Mouse (Mus musculus) liver, adult 2 months (tissue): ENCODE data around the gene Mylk.

Source experiments
- CTCF ChIP-seq: fragments of 200-500 bp; IDR thresholded peaks from 2 replicates; pipeline ENCODE4 v1.5.1; 2011; ENCODE audit warnings: low read depth, low read length, control low read depth
- POLR2A ChIP-seq: fragments of 200-500 bp; IDR thresholded peaks from 2 replicates; pipeline ENCODE4 v1.6.1; 2011; ENCODE audit warnings: low read length, control low read depth; ENCODE audit not compliant: insufficient read depth; ENCODE audit errors: extremely low read depth

DNA sequence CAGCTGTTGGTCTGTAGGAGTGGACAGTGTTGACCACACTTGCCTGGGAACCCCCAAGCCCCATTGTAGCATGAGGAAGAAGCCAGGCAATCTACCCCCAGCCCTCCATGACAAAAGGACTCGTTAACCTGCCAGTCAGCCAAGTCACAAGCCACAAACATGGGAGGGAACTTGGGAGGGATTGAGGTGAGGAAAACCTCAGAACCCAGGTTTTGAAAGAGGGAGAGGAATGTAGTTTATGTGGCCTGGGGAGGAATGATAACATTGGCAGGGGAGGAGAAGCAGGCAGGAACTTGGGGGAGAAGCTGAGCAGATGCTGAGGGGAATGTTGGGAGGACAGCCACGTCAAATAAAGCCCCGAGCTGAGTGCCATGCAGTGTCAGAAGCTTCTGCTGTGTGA lies 196.9 kb downstream of the Mylk start:
- TF ChIP-seq POLR2A (no peak), CTCF (no peak)
